Mouse (Mus musculus): ENCODE measurements at regions not wholly inside any gene's neighbourhood (a gene's known extent, or its start where the extent isn't known, plus 50 kb on each side); places are given as distances from the start of the nearest gene placed in this dataset.

DNA sequence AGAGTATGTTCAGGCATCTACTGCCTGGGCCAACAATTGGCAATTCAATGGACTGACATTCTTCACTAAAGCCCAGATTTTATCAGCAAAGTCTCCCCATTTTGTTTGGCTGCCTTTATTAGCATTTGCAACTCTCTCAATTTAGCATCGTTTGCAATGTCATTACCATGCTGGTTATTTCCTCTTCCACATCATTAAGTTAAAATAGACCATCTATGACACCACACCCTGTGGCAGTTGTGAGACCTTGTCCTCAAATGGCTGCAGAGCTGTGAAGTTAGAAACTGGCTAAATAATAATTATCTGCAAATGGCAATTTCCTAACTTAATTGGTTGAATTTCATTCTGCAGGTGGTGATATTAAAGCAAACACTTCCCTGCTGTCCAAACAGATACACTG, 381.8 kb downstream of the H2al1n start:
- DNase-seq (ENCODE audit: low spot score in 2 of 2) = no peak

DNA sequence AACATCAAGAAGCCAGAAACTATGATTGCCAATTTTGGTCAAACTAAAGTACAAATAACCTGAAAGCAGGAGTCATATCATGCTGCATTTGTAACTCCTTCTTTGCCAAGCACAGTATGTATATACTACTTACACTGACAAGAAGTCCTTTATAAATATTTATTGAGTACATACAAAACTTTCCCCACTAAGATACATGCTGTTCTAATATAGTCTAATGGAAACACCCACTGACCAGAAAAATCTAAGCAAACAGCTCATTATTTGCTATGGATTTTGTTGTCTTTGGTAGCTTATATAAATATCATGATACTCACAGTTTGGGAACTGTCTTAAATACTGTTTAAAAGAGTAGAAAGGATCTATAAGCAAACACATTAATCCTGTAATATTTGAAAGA, 385.9 kb downstream of the H2al1n start:
- DNase-seq (ENCODE audit: low spot score in 2 of 2) = no peak

DNA sequence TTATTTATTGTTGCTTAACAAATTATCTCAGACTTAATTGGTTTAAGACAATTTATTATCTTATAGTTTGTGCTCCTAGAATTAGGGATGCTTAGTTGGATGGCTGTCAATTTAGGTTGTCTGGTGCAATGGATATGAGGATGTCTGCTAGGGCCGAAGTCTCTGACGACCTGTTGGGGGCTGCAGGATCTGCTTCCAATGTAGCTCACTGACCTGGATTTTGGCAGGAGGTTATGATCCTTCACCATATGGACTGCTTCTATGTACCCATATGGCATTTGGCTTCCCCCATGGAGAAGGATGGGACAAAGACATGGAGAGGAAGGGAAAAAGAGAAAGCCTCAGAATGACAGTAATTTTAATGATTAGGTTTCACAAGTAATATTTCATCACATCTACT, 391.0 kb downstream of the H2al1n start:
- DNase-seq (ENCODE audit: low spot score in 2 of 2) = no peak

DNA sequence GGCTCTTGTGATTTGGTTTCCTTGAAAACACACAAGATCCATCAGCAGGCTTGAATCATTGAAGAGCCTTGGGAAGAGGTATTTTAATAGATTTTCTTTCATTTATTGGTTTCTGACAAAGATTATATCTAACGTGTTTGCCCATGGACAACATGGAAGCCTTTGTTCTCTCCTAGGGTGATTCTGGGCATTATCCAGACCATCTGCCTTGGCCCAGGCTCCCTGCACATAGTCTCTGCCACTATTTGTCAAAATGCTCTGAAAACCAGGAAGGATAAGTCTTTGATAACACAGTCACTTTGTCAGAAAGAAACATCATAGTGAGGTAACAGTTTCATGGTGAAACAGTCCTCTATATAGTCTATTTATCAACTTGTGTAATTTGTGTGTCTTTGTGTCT, 398.2 kb downstream of the H2al1n start:
- no peak for DNase-seq (ENCODE audit: low spot score in 2 of 2)

DNA sequence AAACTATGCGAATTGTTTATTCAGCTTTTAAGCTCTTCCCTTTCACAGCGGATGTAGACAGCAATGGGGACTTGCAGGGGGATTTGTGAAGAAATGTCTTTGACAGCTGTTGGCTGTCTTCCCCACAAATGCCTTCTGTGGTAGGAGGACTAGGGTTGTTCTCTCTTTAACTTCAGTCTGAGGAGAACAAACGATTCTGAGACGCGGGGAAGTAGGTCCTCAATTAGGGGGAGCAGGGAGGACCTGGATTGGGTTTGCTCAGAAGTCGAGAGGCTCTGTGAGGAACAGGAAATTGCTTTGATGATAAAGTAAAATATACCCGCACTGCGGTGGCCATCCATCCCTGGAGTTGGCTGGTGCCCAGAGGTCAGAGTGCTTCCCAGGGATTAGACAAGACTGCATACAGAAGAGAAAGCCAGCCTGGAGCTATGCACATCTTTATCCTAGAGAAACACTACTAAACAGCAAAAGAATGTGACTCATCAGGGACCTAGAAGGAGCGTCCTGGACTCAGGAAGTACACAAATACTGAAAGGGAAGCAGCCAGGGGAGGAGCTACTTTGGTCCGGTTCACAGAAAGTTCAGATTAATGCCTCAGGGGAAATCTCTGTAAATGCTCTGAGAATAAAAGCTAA, 417.4 kb downstream of the H2al1n start:
- DNase-seq (ENCODE audit: low spot score in 2 of 2) = peak in 1 of 2 experiments; percentile 11

DNA sequence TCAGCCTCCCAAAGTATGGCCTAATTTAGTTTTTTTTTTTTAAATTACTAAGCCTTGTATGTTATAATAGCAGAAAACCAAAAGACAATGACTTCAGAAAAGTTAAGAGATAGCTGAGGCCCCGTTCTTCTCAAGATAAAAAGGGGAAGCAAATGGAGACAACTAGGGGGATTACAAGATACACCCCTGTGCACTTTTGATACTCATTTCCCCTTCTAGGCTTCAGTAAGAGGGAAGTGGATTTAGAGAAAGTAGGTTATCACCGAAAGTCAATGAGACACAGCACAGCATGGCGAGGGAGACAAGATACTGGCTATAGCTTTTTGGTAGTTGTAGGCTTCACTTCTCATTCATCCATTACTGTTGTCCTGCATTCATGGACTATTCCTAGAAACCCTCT, 428.4 kb downstream of the H2al1n start:
- no peak for DNase-seq (ENCODE audit: low spot score in 2 of 2)

DNA sequence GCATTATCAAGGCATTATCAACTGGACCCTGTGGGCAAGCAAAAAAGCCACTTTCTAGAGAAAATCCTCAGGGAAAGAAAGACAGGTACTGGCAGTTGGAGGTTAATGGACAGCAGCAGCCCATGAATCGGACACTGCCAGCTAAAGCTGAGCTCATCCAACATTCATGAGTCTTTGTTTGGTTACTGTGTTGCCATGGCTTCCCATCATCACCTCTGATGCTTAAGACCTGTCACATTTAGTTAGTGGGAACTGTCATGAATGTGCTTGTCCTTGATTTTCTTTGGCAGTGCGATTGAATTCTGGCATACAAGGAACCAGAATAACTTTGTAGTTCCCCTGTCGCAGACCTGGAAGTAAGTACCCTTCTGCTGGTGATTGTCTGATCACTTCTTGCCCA, 453.9 kb downstream of the H2al1n start:
- DNase-seq (ENCODE audit: low spot score in 2 of 2) = no peak

DNA sequence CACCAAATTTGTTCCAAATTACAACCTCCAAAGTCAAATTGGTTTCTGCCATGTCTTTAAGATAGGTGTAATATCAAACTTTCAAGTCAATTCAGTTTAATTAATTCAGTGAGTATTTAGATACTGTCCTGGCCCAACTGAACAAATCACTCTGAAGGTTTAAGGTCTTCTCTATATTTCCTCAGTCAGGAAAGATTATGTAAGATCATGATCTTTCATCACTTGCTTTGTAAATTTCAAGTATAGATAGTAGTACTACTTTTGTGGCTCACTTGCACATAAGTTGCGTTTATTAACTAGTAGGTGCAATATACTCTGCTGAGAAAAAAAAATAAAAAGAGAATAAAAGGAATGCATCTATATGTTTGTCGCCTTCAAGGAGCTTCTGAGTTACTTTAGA, 485.4 kb downstream of the H2al1n start:
- DNase-seq (ENCODE audit: low spot score in 2 of 2) = no peak

DNA sequence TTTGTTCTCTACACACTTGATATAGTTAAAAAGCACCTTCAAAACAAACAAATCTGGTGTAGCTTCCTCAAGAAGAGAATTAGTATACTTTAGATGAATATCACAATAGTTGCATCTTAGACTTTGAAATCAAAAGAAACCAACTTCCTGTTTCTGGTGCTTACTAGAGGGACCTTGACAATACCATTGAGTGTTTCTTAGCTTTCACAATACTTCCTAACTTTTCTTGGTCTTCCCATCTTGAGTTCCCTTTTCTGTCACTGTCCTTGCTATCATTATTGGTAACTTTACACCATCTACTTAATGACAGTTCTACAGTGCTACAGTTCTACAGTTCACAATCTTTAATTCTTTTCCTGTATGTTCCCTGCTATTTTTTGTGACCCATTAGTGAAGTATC, 528.1 kb downstream of the H2al1n start:
- no peak for DNase-seq (ENCODE audit: low spot score in 2 of 2)

Measured in frontal cortex, postnatal 10 days (tissue).